Mouse (Mus musculus) T-helper 1 cell (primary cell): ENCODE measurements at regions not wholly inside any gene's neighbourhood (a gene's known extent, or its start where the extent isn't known, plus 50 kb on each side); places are given as distances from the start of the nearest gene placed in this dataset.

Experiments used
- in situ Hi-C: fragments of 300-600 bp; cut with MboI, MseI; formaldehyde crosslinking; loops from one replicate; pipeline ENCODE4 v1.15.1; 2025; ENCODE audit warnings: high pct_unique_total_duplicates

- in situ Hi-C loops, result no loop called here
Observed at GRCm38 (mm10) chr12:94749747-94750515, 942.1 kb upstream of the Flrt2 start.

- in situ Hi-C loops, result no loop called here
Observed at GRCm38 (mm10) chr12:94755754-94756153, 936.3 kb upstream of the Flrt2 start.

GRCm38 (mm10) chr12:94795913-94796615 lies 896.0 kb upstream of the Flrt2 start:
- in situ Hi-C loops, result no loop called here

GRCm38 (mm10) chr12:94804692-94805091 lies 887.3 kb upstream of the Flrt2 start:
- in situ Hi-C loops, result no loop called here

GRCm38 (mm10) chr12:94831400-94831799 lies 860.6 kb upstream of the Flrt2 start:
- in situ Hi-C loops, result no loop called here

GRCm38 (mm10) chr12:94862720-94863119 lies 829.3 kb upstream of the Flrt2 start:
- in situ Hi-C loops, result no loop called here

GRCm38 (mm10) chr12:94910816-94911215 lies 781.2 kb upstream of the Flrt2 start:
- in situ Hi-C loops, result no loop called here

- in situ Hi-C loops, result no loop called here
Observed at GRCm38 (mm10) chr12:94943067-94943466, 749.0 kb upstream of the Flrt2 start.
